Mouse (Mus musculus) neural tube, embryonic 14.5 days (tissue): ENCODE measurements at regions not wholly inside any gene's neighbourhood (a gene's known extent, or its start where the extent isn't known, plus 50 kb on each side); places are given as distances from the start of the nearest gene placed in this dataset.

Source experiments
- ATAC-seq: fragments of 200-750 bp; cut with Nextera tagmentation; 2 replicates; pipeline ENCODE4 v1.8.0; 2017; ENCODE audit warnings: low read depth, mild to moderate bottlenecking, moderate TSS enrichment, moderate library complexity
- H3K27ac ChIP-seq: fragments of 300-500 bp; sonication (generic); 2 replicates; pipeline ENCODE4 v1.5.1; 2014; ENCODE audit warnings: low read depth, mild to moderate bottlenecking, control low read depth, low read length, moderate library complexity, mixed read lengths
- H3K27me3 ChIP-seq: fragments of 300-500 bp; sonication (generic); 2 replicates; pipeline ENCODE4 v1.6.1; 2014; ENCODE audit warnings: low read length; ENCODE audit not compliant: control insufficient read depth, insufficient read depth
- H3K36me3 ChIP-seq: fragments of 300-500 bp; sonication (generic); 2 replicates; pipeline ENCODE4 v1.6.1; 2014; ENCODE audit warnings: low read length, mixed read lengths; ENCODE audit not compliant: control insufficient read depth, insufficient read depth
- H3K4me1 ChIP-seq: fragments of 300-500 bp; sonication (generic); 2 replicates; pipeline ENCODE4 v1.6.1; 2014; ENCODE audit warnings: low read length; ENCODE audit not compliant: control insufficient read depth, insufficient read depth
- H3K4me2 ChIP-seq: fragments of 300-500 bp; sonication (generic); 2 replicates; pipeline ENCODE4 v1.6.1; 2014; ENCODE audit warnings: mild to moderate bottlenecking, low read depth, low read length, control low read depth
- H3K4me3 ChIP-seq: fragments of 300-500 bp; sonication (generic); 2 replicates; pipeline ENCODE4 v1.5.1; 2014; ENCODE audit warnings: low read depth, low read length, control low read depth, mixed read lengths
- H3K9ac ChIP-seq: fragments of 300-500 bp; sonication (generic); replicated peaks from 2 replicates; pipeline ENCODE4 v1.6.1; 2014; ENCODE audit warnings: low read depth, mild to moderate bottlenecking, control low read depth, low read length, mixed read lengths
- H3K9me3 ChIP-seq: fragments of 300-500 bp; sonication (generic); 2 replicates; pipeline ENCODE4 v1.6.1; 2016; ENCODE audit warnings: low read length; ENCODE audit not compliant: control insufficient read depth
- WGBS: fragments of 180-500 bp; shearing (Covaris S2); extraction: QIAGEN DNeasy Blood & Tissue Kit; methylation state at CpG from one replicate; pipeline ENCODE4 v1.1.7; 2014; 5-methylcytosine and 5-hydroxymethylcytosine counted together

DNA sequence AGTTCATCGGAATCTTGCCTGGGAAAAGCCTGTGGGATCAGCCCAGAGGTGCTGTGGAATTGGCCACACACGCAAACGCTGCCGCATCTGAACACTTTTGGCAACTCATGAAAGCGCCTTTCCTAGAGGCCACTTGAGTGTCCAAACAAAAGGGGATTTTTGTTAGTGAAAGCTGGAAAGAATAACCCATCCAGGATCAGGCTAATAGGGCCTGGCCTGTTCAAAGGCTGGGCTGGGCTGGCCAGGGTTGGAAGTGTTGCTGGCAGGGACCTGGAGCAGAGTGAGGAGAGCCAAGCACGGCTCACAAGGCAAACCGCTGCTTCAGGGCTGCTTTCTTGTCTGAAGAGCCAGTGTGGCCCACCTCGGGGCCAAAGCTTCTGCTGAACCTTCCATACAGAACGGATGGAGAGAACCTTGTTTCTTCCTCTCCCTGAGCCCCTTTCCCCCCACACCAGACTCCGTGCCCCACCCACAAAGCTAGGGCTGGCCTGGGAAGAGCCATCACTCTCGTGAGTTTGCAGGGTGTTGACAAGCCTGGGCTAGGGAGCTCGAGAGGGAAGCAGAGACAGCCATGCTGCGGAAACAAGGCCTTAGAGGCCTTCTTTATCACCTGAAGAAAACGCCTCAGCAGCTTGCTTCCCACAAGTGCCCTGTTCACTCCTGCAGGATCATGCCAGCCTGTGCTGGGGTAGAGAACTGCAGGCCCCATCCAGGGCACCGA lies 459.5 kb downstream of the Ccdc171 start:
- no peaks in the 10 kb centered on the region for H3K27me3 ChIP-seq
- no peaks in the 10 kb centered on the region for H3K9me3 ChIP-seq
- H3K9ac ChIP-seq, result no peak overlapping the region
- no peak overlapping the region for H3K27ac ChIP-seq
- no peak overlapping the region for H3K4me3 ChIP-seq
- H3K4me1 ChIP-seq, result peaks cover 2% of the 10 kb centered on the region; the same call in 1 of the 2 replicates
- ATAC-seq, result no peak
- H3K4me2 ChIP-seq, result no peak overlapping the region
- WGBS, result 78% methylated on average over 15 of the region's 15 CpGs
- no peaks in the 10 kb centered on the region for H3K36me3 ChIP-seq

DNA sequence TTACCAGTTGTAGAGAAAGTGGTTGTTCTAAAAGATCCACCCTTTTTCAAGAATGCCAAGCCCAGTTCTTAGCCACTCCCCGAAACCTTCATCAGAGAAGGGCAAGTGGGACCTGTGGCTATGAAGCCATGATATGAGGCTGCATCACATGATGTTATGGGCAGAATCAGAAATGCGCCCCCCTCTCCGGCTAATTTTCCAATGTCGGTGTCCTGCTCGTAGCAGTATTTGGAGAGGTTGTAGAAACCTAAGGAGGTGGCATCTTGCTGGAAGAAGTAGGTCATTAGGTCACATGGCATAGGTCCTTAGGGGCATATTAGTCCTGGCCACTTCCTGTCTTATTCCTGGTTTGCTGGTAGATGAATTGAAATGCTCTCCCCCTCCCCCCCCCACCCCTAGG lies 460.1 kb downstream of the Ccdc171 start:
- 96% methylated on average over 5 of the region's 5 CpGs for WGBS
- H3K9ac ChIP-seq, result no peak overlapping the region
- H3K36me3 ChIP-seq, result no peaks in the 10 kb centered on the region
- peaks cover 7% of the 10 kb centered on the region; the same call in 1 of the 2 replicates for H3K4me1 ChIP-seq
- no peak overlapping the region for H3K4me3 ChIP-seq
- no peak overlapping the region for H3K27ac ChIP-seq
- H3K27me3 ChIP-seq, result no peaks in the 10 kb centered on the region
- H3K9me3 ChIP-seq, result no peaks in the 10 kb centered on the region
- H3K4me2 ChIP-seq, result no peak overlapping the region
- ATAC-seq, result no peak

DNA sequence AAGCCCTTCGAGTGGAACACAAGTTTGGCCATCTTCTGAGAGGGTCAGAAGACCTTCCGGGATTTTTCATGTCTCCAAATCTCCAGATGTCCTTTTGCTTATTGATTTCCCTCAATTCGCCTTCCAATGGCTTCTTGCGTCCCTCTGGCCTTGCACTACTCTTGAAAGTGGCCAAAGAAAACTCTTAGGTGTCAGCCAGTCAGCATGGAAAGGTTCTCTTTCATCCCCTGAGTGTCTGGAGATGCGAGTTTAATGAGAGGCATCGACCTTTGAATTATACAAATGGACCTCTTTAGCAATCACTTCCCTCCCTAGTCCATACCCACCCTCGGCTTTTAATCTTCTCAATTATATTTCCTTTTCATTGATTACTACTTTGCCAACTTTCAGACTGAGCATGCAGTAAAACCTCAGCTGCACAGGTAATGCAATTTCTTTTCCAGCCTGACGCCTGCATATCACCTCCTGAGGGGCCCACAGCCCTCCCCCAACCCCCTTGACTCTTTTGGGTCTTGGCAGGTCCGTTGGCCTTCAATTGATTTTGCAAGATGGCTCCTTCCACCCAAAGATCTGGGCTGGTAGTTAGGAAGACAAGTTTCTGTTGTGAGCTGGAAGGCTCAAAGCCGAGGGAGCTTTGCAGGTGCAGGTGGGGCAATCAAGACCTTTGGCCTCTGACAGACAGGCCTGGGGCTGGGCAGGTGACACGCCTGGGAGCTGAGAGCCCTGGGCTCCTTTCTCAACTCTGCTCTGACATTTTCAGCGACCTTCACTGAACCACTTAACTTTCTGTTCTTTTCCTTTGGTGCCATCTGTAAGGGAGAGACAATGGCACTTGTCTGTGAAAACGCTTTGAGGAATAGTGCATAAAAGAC lies 461.8 kb downstream of the Ccdc171 start:
- no peak overlapping the region for H3K4me2 ChIP-seq
- H3K4me3 ChIP-seq, result no peak overlapping the region
- H3K4me1 ChIP-seq, result peaks cover 7% of the 10 kb centered on the region; the same call in 1 of the 2 replicates
- no peaks in the 10 kb centered on the region for H3K27me3 ChIP-seq
- ATAC-seq, result no peak
- WGBS, result 76% methylated on average over 13 of the region's 13 CpGs
- no peaks in the 10 kb centered on the region for H3K36me3 ChIP-seq
- H3K27ac ChIP-seq, result no peak overlapping the region
- no peak overlapping the region for H3K9ac ChIP-seq
- no peaks in the 10 kb centered on the region for H3K9me3 ChIP-seq

DNA sequence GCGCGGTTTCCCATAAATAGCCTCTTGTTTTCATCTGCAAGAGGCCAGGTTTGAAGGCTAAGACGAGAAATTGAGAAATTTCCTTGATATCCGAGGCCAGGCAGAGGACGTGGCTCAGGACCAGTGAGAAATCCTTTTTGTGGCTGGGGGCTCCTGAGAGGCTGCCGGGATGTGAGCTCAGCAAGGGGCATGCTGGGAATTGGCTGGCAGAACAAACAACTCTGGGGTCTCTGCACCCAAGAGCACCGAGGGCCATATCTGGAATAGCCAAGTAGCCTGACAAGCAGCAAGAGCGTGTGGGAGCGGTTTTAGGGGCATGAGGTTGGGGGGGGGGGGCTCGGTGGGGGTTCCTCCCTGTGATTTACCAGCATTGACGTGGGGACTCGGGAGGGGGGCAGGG lies 462.5 kb downstream of the Ccdc171 start:
- Histone ChIP-seq H3K4me2 (no peak overlapping the region), H3K4me3 (no peak overlapping the region), H3K36me3 (no peaks in the 10 kb centered on the region), H3K4me1 (peaks cover 7% of the 10 kb centered on the region; the same call in 1 of the 2 replicates), H3K9me3 (no peaks in the 10 kb centered on the region), H3K27me3 (no peaks in the 10 kb centered on the region), H3K27ac (no peak overlapping the region), H3K9ac (no peak overlapping the region)
- 41% methylated on average over 12 of the region's 12 CpGs for WGBS
- ATAC-seq, result no peak

GRCm38 (mm10) chr4:83988314-83988713 lies 463.0 kb downstream of the Ccdc171 start:
- Histone ChIP-seq H3K36me3 (no peaks in the 10 kb centered on the region), H3K4me2 (no peak overlapping the region), H3K4me3 (no peak overlapping the region), H3K4me1 (peaks cover 7% of the 10 kb centered on the region; the same call in 1 of the 2 replicates), H3K27ac (no peak overlapping the region), H3K27me3 (no peaks in the 10 kb centered on the region), H3K9ac (no peak overlapping the region), H3K9me3 (no peaks in the 10 kb centered on the region)
- no peak for ATAC-seq
- 48% methylated on average over 5 of the region's 5 CpGs for WGBS

- Histone ChIP-seq H3K4me1 (peaks cover 7% of the 10 kb centered on the region; the same call in 1 of the 2 replicates), H3K4me3 (no peak overlapping the region), H3K36me3 (no peaks in the 10 kb centered on the region), H3K27ac (no peak overlapping the region), H3K4me2 (no peak overlapping the region), H3K9ac (no peak overlapping the region), H3K9me3 (no peaks in the 10 kb centered on the region), H3K27me3 (no peaks in the 10 kb centered on the region)
- 40% methylated on average over 13 of the region's 13 CpGs for WGBS
- no peak; the same call in 1 of the 2 replicates for ATAC-seq
These were observed 465.0 kb downstream of the Ccdc171 start for GRCm38 (mm10) chr4:83990126-83990989.

DNA sequence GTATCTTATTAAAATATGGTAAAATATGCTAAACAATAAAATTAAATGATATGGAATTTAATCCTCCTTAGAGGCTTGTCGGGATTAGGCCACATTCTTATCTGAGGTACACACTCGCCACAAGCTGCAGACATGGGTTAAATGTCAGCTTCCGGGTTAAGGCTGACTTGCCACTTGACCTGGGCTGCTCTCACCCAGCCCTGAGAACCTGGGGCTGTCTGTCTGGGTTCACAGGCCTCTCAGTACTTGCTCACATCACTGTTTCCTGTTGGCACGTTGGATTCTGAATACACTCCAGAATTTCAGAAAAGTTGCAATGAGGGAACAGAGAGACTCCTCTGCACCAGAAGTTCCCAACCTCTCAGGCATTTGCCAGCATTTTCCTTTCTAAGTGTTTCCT lies 465.9 kb downstream of the Ccdc171 start:
- peaks cover 7% of the 10 kb centered on the region; the same call in 1 of the 2 replicates for H3K4me1 ChIP-seq
- H3K4me3 ChIP-seq, result no peak overlapping the region
- H3K9me3 ChIP-seq, result no peaks in the 10 kb centered on the region
- no peak overlapping the region for H3K4me2 ChIP-seq
- no peak overlapping the region for H3K9ac ChIP-seq
- H3K27ac ChIP-seq, result no peak overlapping the region
- H3K36me3 ChIP-seq, result no peaks in the 10 kb centered on the region
- H3K27me3 ChIP-seq, result no peaks in the 10 kb centered on the region
- ATAC-seq, result no peak
- WGBS, result 58% methylated on average over 4 of the region's 4 CpGs

GRCm38 (mm10) chr4:83997079-83997478 lies 471.7 kb downstream of the Ccdc171 start:
- Histone ChIP-seq H3K27me3 (no peaks in the 10 kb centered on the region), H3K4me3 (no peak overlapping the region), H3K4me1 (0 out of 2 replicates have a peak, but pooled peaks cover 5% of the 10 kb centered on the region), H3K4me2 (no peak overlapping the region), H3K9ac (no peak overlapping the region), H3K36me3 (no peaks in the 10 kb centered on the region), H3K9me3 (no peaks in the 10 kb centered on the region), H3K27ac (no peak overlapping the region)
- WGBS, result 71% methylated on average over 4 of the region's 4 CpGs
- no peak for ATAC-seq
